Mouse (Mus musculus): ENCODE results near the gene Adprhl2. TPM values are rescaled to one million over a fixed set of nuclear protein-coding genes. Genes with fewer than 3 reads are reported as not detected.

Adprhl2 gene
- polyA plus RNA-seq, 1 experiment from 2014 or later: 62.2 TPM

GRCm38 (mm10) chr4:126324861-126325260, 3.4 kb upstream of the Adprhl2 start:
- Histone ChIP-seq H3K9ac (ENCODE audit: low read depth, low read length) (no peak overlapping the region), H3K27ac (ENCODE audit: low read depth, low read length) (no peak overlapping the region), H3K36me3 (ENCODE audit: control insufficient read depth, insufficient read depth, low read length) (no peaks in the 10 kb centered on the region), H3K4me3 (ENCODE audit: low read depth, low read length) (no peak overlapping the region), H3K27me3 (replicated peaks; ENCODE audit: control insufficient read depth, insufficient read depth, low read length) (peaks cover 19% of the 10 kb centered on the region), H3K9me3 (ENCODE audit: control insufficient read depth, low read length) (no peaks in the 10 kb centered on the region), H3K4me2 (no peak overlapping the region), H3K4me1 (replicated peaks; ENCODE audit: control insufficient read depth, insufficient read depth, low read length) (peaks cover 10% of the 10 kb centered on the region)
- ATAC-seq (replicated peaks; ENCODE audit: low FRiP score): no peak
- 45% methylated on average over 13 of the region's 13 CpGs for WGBS
- DNase-seq (ENCODE audit: low spot score): no peak

GRCm38 (mm10) chr4:126322646-126323045, 1.1 kb upstream of the Adprhl2 start:
- Histone ChIP-seq H3K4me3 (ENCODE audit: low read depth, low read length) (no peak overlapping the region), H3K9me3 (ENCODE audit: control insufficient read depth, low read length) (no peaks in the 10 kb centered on the region), H3K4me1 (replicated peaks; ENCODE audit: control insufficient read depth, insufficient read depth, low read length) (peaks cover 10% of the 10 kb centered on the region), H3K27ac (ENCODE audit: low read depth, low read length) (no peak overlapping the region), H3K4me2 (no peak overlapping the region), H3K9ac (ENCODE audit: low read depth, low read length) (no peak overlapping the region), H3K36me3 (ENCODE audit: control insufficient read depth, insufficient read depth, low read length) (peaks cover 8% of the 10 kb centered on the region), H3K27me3 (replicated peaks; ENCODE audit: control insufficient read depth, insufficient read depth, low read length) (peaks cover 19% of the 10 kb centered on the region)
- DNase-seq (ENCODE audit: low spot score) (no peak), ATAC-seq (replicated peaks; ENCODE audit: low FRiP score) (no peak)
- 89% methylated on average over 13 of the region's 13 CpGs for WGBS

GRCm38 (mm10) chr4:126321854-126322511, 480 bp upstream of the Adprhl2 start:
- H3K27me3 ChIP-seq (replicated peaks; ENCODE audit: control insufficient read depth, insufficient read depth, low read length): peaks cover 19% of the 10 kb centered on the region
- H3K27ac ChIP-seq (ENCODE audit: low read depth, low read length): no peak overlapping the region
- peak overlapping the region; percentile 66 for H3K4me2 ChIP-seq
- H3K9ac ChIP-seq (ENCODE audit: low read depth, low read length): peak overlapping the region; percentile 86
- H3K4me3 ChIP-seq (ENCODE audit: low read depth, low read length): peak overlapping the region; percentile 86
- 53% methylated on average over 28 of the region's 28 CpGs for WGBS
- peak; percentile 9; the same call in 1 of the 2 replicates for ATAC-seq (replicated peaks; ENCODE audit: low FRiP score)
- no peak for DNase-seq (ENCODE audit: low spot score)
- H3K36me3 ChIP-seq (ENCODE audit: control insufficient read depth, insufficient read depth, low read length): peaks cover 14% of the 10 kb centered on the region
- no peaks in the 10 kb centered on the region for H3K9me3 ChIP-seq (ENCODE audit: control insufficient read depth, low read length)
- H3K4me1 ChIP-seq (replicated peaks; ENCODE audit: control insufficient read depth, insufficient read depth, low read length): peaks cover 10% of the 10 kb centered on the region

GRCm38 (mm10) chr4:126319806-126320205, 1.7 kb downstream of the Adprhl2 start:
- no peak for DNase-seq (ENCODE audit: low spot score)
- no peak overlapping the region for H3K4me3 ChIP-seq (ENCODE audit: low read depth, low read length)
- H3K9me3 ChIP-seq (ENCODE audit: control insufficient read depth, low read length): no peaks in the 10 kb centered on the region
- peaks cover 22% of the 10 kb centered on the region for H3K36me3 ChIP-seq (ENCODE audit: control insufficient read depth, insufficient read depth, low read length)
- H3K27me3 ChIP-seq (replicated peaks; ENCODE audit: control insufficient read depth, insufficient read depth, low read length): peaks cover 10% of the 10 kb centered on the region
- no peak for ATAC-seq (replicated peaks; ENCODE audit: low FRiP score)
- no peak overlapping the region for H3K27ac ChIP-seq (ENCODE audit: low read depth, low read length)
- H3K4me1 ChIP-seq (replicated peaks; ENCODE audit: control insufficient read depth, insufficient read depth, low read length): peaks cover 5% of the 10 kb centered on the region
- H3K9ac ChIP-seq (ENCODE audit: low read depth, low read length): no peak overlapping the region
- no peak overlapping the region; the same call in 1 of the 2 replicates for H3K4me2 ChIP-seq
- WGBS: 81% methylated on average over 6 of the region's 6 CpGs

- H3K27ac ChIP-seq (ENCODE audit: low read depth, low read length): no peak overlapping the region
- peaks cover 5% of the 10 kb centered on the region for H3K4me1 ChIP-seq (replicated peaks; ENCODE audit: control insufficient read depth, insufficient read depth, low read length)
Observed at GRCm38 (mm10) chr4:126316443-126317040, 5.0 kb downstream of the Adprhl2 start.

GRCm38 (mm10) chr4:126315931-126316330, 5.6 kb downstream of the Adprhl2 start:
- WGBS: 54% methylated on average over 5 of the region's 5 CpGs
- DNase-seq (ENCODE audit: low spot score): no peak

More at GRCm38 (mm10) chr4:126316443-126317040, 5.0 kb downstream of the Adprhl2 start:
- Histone ChIP-seq H3K9ac (ENCODE audit: low read depth, low read length) (no peak overlapping the region), H3K4me2 (no peak overlapping the region), H3K36me3 (ENCODE audit: control insufficient read depth, insufficient read depth, low read length) (peaks cover 23% of the 10 kb centered on the region), H3K27me3 (replicated peaks; ENCODE audit: control insufficient read depth, insufficient read depth, low read length) (no peaks in the 10 kb centered on the region), H3K9me3 (ENCODE audit: control insufficient read depth, low read length) (no peaks in the 10 kb centered on the region), H3K4me3 (ENCODE audit: low read depth, low read length) (no peak overlapping the region)
- 91% methylated on average over 13 of the region's 13 CpGs for WGBS
- no peak for ATAC-seq (replicated peaks; ENCODE audit: low FRiP score)
- peak; percentile 30 for DNase-seq (ENCODE audit: low spot score)

GRCm38 (mm10) chr4:126314393-126314792, 7.1 kb downstream of the Adprhl2 start:
- no peak for ATAC-seq (replicated peaks; ENCODE audit: low FRiP score)
- 72% methylated on average over 10 of the region's 10 CpGs for WGBS
- Histone ChIP-seq H3K4me1 (replicated peaks; ENCODE audit: control insufficient read depth, insufficient read depth, low read length) (no peaks in the 10 kb centered on the region; the same call in 1 of the 2 replicates), H3K36me3 (ENCODE audit: control insufficient read depth, insufficient read depth, low read length) (peaks cover 23% of the 10 kb centered on the region), H3K4me3 (ENCODE audit: low read depth, low read length) (no peak overlapping the region), H3K9me3 (ENCODE audit: control insufficient read depth, low read length) (no peaks in the 10 kb centered on the region), H3K27ac (ENCODE audit: low read depth, low read length) (no peak overlapping the region; the same call in 1 of the 2 replicates), H3K27me3 (replicated peaks; ENCODE audit: control insufficient read depth, insufficient read depth, low read length) (no peaks in the 10 kb centered on the region), H3K9ac (ENCODE audit: low read depth, low read length) (no peak overlapping the region), H3K4me2 (no peak overlapping the region)
- DNase-seq (ENCODE audit: low spot score): no peak

More at GRCm38 (mm10) chr4:126315931-126316330, 5.6 kb downstream of the Adprhl2 start:
- no peak overlapping the region for H3K4me3 ChIP-seq (ENCODE audit: low read depth, low read length)
- no peaks in the 10 kb centered on the region for H3K27me3 ChIP-seq (replicated peaks; ENCODE audit: control insufficient read depth, insufficient read depth, low read length)
- no peaks in the 10 kb centered on the region for H3K9me3 ChIP-seq (ENCODE audit: control insufficient read depth, low read length)
- H3K36me3 ChIP-seq (ENCODE audit: control insufficient read depth, insufficient read depth, low read length): peaks cover 23% of the 10 kb centered on the region
- H3K27ac ChIP-seq (ENCODE audit: low read depth, low read length): no peak overlapping the region
- no peak for ATAC-seq (replicated peaks; ENCODE audit: low FRiP score)
- no peak overlapping the region for H3K9ac ChIP-seq (ENCODE audit: low read depth, low read length)
- peaks cover 5% of the 10 kb centered on the region for H3K4me1 ChIP-seq (replicated peaks; ENCODE audit: control insufficient read depth, insufficient read depth, low read length)
- no peak overlapping the region for H3K4me2 ChIP-seq

GRCm38 (mm10) chr4:126313202-126313601, 8.3 kb downstream of the Adprhl2 start:
- H3K9me3 ChIP-seq (ENCODE audit: control insufficient read depth, low read length): no peaks in the 10 kb centered on the region
- no peak overlapping the region for H3K4me3 ChIP-seq (ENCODE audit: low read depth, low read length)
- no peak overlapping the region for H3K27ac ChIP-seq (ENCODE audit: low read depth, low read length)
- WGBS: 39% methylated on average over 5 of the region's 5 CpGs
- ATAC-seq (replicated peaks; ENCODE audit: low FRiP score): no peak
- no peak overlapping the region for H3K9ac ChIP-seq (ENCODE audit: low read depth, low read length)
- no peaks in the 10 kb centered on the region for H3K27me3 ChIP-seq (replicated peaks; ENCODE audit: control insufficient read depth, insufficient read depth, low read length)
- H3K4me2 ChIP-seq: no peak overlapping the region
- DNase-seq (ENCODE audit: low spot score): no peak
- H3K36me3 ChIP-seq (ENCODE audit: control insufficient read depth, insufficient read depth, low read length): peaks cover 21% of the 10 kb centered on the region
- no peaks in the 10 kb centered on the region; the same call in 1 of the 2 replicates for H3K4me1 ChIP-seq (replicated peaks; ENCODE audit: control insufficient read depth, insufficient read depth, low read length)
